28 mouse cellular contexts compared by ENCODE assay signal in the genomic region with DNA sequence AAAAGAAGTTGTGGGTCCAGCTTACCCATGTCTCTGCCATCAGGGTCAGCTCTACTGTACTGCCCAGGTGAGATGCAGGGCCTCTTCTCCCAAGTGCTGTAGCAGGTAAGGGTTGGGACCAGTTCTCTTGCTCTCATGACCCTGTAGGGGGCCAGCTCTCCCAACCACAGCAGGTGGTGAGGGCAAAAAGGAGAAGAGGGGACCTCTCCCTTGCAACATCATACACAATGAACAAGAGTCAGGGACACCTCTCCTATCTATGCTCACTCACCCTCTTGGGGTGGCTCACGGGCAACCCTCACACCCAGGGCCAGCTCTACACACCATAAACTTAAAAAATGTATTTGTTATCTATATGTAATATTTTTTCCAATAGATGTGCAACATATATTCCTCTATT.
"Had no signal": no experiment of that assay in that cellular context is flagged by ENCODE, and none has a peak within 500 bp of the region (broad histone marks: within the 10 kb centered on the region; RNA-seq: fewer than 3 reads in every experiment).

No protein-coding gene starts in this region.

- ATAC-seq: forebrain, postnatal 0 days; hindbrain, embryonic 16.5 days; inflammation-experienced regulatory T-cells, adult 6 months; intestine, embryonic 15.5 days had no signal

- H3K4me3 ChIP-seq: gastrocnemius, adult 2 months; heart, adult 2 months; heart, embryonic 13.5 days; heart, embryonic 15.5 days; hindbrain, embryonic 10.5 days; hindbrain, embryonic 12.5 days; intestine, embryonic 15.5 days; left cerebral cortex, adult 2 months; limb, embryonic 10.5 days; limb, embryonic 12.5 days had no signal

- H3K4me2 ChIP-seq: heart, embryonic 11.5 days; heart, embryonic 13.5 days; heart, embryonic 15.5 days; hindbrain, embryonic 12.5 days; hindbrain, embryonic 14.5 days; intestine, embryonic 15.5 days; limb, embryonic 12.5 days; liver, embryonic 11.5 days had no signal

- H3K4me1 ChIP-seq: heart, embryonic 13.5 days; heart, embryonic 15.5 days; hindbrain, embryonic 10.5 days; hindbrain, embryonic 12.5 days; intestine, embryonic 15.5 days; limb, embryonic 10.5 days; limb, embryonic 12.5 days had no signal

- H3K9me3 ChIP-seq: heart, embryonic 13.5 days; heart, embryonic 15.5 days; hindbrain, embryonic 10.5 days; hindbrain, embryonic 12.5 days; intestine, embryonic 15.5 days; limb, embryonic 10.5 days; limb, embryonic 12.5 days had no signal

- DNase-seq: forebrain, postnatal 0 days; gastrocnemius, adult 2 months; gastrocnemius, postnatal 10 days; gastrocnemius, postnatal 25 days; heart, adult 11 months; heart, adult 2 months; heart, postnatal 14 days; heart, postnatal 36 days; kidney, adult 18-20 months; kidney, adult 8-10 months; kidney, postnatal 10 days; kidney, postnatal 25 days; kidney, postnatal 4 days; layer of hippocampus, adult 9-11 months; liver had no signal

- H3K27ac ChIP-seq: gastrocnemius, adult 2 months; heart, adult 2 months; heart, embryonic 13.5 days; heart, embryonic 15.5 days; hindbrain, embryonic 10.5 days; hindbrain, embryonic 12.5 days; hindbrain, embryonic 14.5 days; intestine, embryonic 15.5 days; left cerebral cortex, adult 2 months; limb, embryonic 10.5 days; limb, embryonic 12.5 days had no signal

- H3K36me3 ChIP-seq: heart, embryonic 13.5 days; heart, embryonic 15.5 days; hindbrain, embryonic 10.5 days; hindbrain, embryonic 12.5 days; intestine, embryonic 15.5 days; limb, embryonic 10.5 days; limb, embryonic 12.5 days had no signal

- H3K9ac ChIP-seq: forebrain, postnatal 0 days; heart, embryonic 13.5 days; heart, embryonic 15.5 days; hindbrain, embryonic 12.5 days; hindbrain, embryonic 14.5 days; intestine, embryonic 15.5 days; limb, embryonic 12.5 days had no signal

- H3K27me3 ChIP-seq: heart, embryonic 13.5 days; heart, embryonic 15.5 days; hindbrain, embryonic 12.5 days; intestine, embryonic 15.5 days; limb, embryonic 12.5 days had no signal
